Mouse (Mus musculus): Measurements from ENCODE around the gene Vti1a. TPM values are rescaled to one million over a fixed set of nuclear protein-coding genes. Genes with fewer than 3 reads are reported as not detected.

The Vti1a gene
- total RNA-seq, 2 experiments from 2014 or later: 30.2 to 33.6 TPM

DNA sequence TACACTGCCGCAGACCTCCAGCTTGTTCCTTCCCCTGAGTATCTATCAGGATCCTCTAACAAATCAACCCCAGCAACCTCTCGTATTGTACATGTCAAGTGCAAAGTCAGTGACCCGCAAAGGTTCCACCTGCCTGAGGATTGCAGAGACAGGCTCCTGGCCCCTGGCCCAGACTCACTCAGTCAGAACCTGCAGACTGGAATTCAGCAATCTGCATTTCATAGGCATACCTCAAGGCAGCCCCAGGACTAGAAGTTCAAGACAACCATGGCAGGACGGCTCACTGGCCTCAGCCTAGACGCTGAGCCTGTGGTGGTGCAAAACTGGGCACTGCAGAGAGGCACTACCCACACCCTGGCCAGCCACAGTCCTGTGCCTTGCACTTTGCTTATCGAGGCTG, 264.6 kb downstream of the Vti1a start:
- DNase-seq (ENCODE audit: low spot score in 2 of 2): no peak

DNA sequence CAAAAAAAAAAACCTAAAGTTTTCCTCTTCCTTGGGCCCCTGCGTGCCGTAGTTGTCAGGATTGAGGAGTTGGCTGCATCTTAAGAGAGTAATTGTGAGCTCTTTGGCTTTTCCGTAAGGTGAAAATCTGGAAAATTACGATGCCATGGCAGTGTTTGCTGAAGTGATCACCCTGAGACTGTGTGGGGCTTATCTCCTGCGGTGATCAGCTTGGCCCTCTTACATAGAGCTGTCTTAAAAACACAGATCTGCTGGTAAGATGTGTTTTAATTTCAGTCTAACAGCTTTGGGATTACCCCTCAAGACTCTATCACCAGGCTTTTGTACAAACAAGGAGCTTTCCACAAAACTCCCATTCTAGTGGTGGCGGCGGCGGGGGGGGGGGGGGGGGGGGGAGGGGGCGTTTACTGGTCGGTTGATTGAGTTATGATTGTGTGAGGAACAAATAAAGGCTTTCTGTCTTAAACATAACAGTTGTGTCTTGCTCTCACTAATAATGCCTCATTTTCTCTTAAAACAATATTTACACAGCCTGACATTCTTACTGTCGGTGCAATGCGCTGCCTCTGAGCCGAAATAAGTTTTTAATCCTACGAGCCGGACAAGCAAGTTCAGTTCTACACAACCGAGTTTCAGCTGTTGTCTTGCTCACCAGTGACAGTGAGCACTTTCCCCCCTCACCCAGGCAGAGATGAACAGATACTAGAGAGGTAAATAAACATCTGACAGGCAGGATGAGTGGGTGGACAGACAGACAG, 267.0 kb downstream of the Vti1a start:
- no peak for DNase-seq (ENCODE audit: low spot score in 2 of 2)

DNA sequence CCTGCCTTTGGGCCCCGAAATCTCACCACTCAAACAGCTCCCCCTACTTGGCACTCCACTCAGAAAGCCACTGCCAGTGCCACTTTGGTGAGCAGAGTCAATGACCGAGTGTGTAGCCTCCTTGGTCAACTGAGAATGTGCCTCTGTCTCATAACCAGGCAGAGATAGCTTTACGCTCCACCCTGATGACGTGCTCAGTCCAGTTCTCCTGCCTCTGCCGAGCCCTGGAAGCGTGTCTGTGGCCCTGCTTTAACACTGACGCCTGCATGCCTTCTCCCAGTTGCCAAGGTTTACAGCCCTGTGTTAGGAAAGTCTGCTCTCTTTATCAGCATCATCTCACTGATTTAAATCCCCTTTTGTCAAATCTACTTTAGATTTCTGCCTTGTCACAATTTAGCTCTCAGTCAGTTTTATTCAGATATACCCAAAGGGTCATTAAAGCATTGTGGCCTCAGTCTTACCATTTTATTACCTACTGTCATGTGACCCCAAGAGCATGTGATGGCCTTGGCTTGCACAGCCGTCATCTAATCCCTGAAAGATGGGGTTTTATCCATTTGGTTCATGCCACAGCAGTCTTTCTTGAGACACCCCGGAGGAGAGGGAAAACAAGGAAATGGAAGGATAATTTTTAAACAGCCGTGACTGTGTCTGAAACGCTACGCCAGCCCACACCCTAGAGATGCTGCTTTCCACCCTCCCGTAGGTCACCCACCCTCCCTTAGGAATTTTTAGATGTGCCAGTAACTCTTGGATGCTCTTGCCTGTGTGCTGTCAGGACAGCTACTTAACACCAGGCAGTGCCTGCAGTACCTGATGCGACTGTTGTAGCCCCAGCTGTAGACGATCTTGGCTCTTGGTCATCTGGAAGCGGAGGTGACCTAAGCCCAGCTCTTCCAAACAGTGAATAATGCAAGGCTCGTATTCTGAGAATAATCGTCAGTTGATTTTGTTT, 269.5 kb downstream of the Vti1a start:
- DNase-seq (ENCODE audit: low spot score in 2 of 2): no peak

DNA sequence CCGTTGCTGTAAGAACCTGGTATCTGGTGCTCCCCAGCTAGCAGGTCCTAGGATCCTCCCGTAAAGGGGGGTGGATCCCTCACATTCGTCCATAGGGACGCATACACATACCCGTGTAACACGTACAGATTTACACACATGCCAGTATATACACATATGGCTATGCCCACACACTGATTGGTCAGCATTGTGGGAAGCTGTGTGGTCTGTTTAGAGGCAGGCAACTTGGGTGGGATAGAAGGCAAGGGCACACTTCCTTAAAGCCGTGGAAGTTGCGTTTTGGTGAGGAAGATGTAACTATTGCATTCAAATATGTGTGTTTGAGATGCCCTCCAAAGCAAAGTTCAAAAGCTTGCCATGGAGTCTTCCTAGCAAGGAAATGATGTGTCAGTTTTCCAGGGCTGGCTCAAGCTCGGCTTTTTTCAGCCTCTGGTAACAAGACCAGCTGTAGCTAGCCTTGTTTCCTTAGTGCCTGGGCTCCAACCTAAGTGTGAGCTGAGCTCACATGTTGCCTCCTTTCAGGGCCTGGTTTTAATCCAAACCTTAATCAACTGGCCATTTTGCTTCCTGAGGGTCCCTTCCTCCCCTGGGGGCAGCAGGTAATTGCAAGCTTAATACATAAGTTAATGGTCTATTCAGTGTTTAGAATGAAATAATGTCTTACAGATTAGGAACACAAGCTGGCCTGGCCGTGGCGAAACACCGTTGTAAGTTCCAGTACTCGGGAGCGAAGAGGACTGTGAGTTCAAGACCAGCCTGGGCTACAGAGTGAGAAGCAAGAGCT, 271.7 kb downstream of the Vti1a start:
- no peak for DNase-seq (ENCODE audit: low spot score in 2 of 2)

DNA sequence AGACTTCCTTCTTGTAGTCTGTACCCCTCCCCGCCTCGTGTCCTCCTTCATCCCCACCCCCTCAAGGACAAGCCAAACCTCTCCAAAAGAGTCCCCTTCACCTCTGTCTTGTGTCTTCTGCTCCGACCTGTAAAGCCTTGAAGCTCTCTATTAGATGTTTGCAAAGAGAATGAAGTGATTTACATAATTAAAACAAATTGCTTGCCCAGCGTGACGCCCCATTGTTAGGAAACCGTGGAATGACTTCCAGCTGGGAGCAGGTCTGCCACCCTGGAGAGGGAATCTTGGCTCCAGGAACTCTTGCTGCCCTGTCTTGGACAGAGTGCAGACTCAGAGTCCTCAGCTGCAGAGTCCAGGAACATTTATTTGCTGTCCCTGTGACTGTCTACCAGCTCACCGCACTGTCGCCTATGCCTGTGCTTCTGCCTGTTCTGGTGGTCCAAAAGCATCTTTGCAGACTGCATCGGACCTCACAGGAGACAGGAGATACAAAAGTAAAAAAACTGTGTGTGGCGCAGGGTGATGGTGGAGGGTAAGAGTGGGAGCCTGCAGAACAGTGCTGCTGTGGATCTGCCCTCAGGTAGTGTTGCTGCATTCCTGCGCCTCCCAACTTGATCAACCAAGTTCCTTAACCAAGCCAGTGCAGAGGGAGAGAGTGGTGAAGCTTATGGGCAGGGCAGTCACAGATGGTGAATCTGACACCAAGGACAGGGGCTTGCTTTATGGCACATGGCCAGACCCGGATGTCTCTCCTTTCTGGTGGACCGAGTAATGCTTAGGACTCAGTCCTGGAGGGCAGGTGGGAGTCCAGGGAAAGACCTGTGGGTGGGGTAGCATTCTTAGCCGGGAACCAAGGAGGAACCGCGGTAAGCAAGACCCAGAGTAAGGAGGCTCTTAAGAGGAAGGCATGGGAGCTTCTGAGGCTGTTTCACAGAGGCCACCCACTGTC, 273.1 kb downstream of the Vti1a start:
- no peak for DNase-seq (ENCODE audit: low spot score in 2 of 2)

DNA sequence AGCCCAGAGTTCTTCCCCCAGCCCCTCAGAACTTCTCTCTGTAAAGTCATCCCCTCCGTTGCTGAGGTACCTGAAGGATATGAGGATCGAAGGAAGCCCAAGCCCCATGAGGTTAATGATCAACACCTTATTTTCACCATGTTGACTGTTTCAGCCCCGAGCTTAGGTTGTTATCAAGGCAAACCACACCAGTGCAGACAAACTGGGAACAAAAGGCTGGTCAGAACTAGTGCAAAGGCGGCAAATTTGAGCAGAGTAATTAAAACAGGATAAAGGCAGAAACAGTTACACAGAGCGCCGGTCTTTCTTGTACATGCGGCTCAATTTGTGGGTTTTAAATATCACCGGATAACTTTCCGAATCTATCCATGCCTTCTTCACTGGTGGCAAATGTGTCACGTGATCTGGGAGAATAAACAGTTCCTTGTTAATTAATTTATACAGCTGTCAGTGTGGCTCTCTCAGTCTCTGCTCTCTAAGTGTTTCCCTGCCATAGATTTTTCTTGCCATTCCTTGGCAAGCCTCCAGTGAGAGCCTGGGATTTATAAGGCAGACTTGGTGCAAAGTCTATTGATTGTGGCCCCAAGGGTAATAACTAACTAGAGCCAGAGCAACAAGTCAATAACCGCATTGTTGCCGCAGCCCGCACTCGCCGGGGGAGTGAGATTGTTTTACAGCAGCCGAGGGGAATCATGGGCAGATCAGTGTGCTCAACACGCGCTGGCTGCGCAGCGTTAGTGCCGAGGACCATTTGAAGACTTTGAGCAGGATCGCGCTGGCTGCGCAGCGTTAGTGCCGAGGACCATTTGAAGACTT, 277.0 kb downstream of the Vti1a start:
- DNase-seq (ENCODE audit: low spot score in 2 of 2): no peak

DNA sequence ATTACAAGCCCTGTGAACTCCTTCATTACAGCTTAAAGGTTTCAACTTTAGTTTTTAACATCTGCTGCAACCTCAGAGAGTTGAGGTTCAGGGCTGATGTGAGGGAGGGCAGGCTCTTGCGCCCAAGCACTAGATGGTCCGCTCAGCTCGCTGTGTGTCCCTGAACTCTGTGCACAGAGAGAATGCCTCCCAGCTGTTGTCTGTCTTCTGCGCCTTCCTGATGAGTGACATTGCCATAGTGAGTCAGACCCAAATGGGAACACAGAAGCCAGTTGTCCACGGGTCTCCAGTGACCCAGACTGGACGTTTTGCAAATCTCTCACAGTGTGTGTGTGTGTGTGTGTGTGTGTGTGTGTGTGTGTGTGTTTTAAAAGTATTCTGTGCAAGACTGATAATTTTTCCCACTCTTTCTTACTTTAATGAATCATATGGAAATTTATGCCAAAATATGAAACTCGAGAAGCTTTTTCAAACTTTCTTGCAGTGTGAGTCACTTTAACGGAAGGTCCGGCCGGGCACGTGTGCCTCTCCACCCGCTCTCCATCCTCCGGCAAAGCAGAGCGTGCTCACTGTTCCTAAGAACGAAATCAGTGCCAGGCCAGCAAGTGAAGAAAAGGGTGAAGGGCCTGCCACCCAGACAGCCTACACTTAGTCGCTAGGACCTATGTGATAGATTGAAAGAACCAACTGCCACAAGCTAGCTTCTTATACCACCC, 277.8 kb downstream of the Vti1a start:
- peak in 1 of 2 experiments; percentile 27 for DNase-seq (ENCODE audit: low spot score in 2 of 2)

DNA sequence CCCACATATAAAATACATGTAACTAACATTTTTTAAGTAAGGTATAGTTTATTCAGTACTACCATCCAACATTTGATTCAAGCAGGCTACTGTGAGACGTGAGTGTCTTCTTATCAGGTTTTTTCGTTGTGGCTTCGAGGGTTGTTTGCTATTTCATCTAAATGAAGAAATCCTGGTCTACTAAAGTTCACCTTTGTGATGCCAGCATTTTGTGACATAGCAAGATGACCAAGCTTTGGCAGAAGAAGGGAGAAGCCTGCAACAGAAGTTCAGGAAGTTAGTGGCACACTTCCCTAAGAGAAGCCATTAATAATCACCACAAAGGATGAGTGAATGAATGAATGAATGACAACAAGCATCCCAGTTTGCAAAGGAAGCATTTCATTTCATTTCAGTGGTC, 278.4 kb downstream of the Vti1a start:
- DNase-seq (ENCODE audit: low spot score in 2 of 2): no peak

DNA sequence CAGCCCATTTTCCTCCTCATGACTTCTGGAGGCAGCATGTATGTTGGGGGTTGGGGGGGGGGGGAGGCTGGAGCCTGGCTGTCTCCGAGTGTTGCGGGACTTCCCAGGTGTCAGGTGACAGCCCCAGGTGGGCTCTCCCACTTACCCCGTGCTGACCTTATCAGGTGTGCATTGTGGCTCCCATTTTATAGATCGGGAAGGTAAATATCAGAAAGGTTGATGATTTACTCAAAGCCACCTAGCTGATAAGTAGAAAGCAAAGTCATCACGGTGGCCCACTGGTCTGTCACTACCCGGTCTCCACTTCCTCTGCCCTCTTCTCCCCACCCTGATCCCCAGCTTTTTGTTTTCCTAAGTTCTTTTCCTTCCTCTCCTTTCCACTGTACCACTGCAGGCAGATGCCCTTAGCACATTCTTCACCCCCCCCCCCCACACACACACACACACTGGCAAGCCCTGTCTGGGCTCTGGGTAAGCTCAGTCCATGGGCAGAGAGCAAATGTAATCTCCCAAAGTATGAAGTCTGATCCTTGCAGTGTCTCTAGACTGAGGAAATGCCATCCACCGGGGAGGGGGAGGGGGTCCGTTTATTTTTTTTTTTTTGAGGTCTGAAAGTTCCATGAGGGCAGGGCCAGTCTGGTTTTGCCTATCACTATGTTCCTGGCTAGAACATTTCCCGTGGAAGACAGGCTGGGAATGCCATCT, 280.0 kb downstream of the Vti1a start:
- no peak for DNase-seq (ENCODE audit: low spot score in 2 of 2)

DNA sequence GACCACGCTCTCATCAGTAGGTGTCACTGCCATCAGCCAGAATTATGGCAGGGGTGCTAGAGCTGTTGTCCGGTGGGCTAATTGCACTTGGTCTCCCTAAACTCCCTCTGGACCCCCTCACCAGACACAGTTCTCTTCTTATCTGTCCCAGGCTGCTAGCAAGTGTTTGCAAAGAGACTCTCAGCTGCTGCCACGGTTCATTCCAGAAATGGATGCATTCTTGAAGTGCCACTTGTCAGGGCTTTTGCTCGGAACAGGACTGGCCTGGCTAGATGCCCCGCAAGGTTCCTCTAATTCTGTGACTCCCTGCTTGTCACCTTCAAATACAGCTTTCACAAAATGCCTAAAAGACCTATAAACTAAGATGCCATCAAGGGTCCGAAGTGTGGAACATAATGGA, 280.7 kb downstream of the Vti1a start:
- no peak for DNase-seq (ENCODE audit: low spot score in 2 of 2)

DNA sequence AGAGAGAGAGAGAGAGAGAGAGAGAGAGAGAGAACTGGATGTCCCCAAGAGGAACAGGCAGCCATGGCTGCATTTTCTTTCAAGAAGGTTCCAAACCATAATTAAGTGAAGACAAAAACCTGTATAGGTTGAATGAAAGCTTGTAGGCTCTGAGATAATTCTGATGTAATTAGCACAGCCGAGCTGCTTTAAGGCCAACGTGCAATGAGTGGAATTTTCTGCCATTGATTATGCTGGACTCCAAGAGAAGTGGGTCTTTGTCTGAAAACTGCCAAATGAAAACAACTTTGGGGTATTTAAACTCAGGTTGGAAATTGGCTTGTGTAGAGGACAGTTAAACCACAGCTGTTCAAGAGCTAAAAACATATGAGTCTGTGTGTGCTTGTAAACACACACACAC, 281.2 kb downstream of the Vti1a start:
- no peak for DNase-seq (ENCODE audit: low spot score in 2 of 2)

DNA sequence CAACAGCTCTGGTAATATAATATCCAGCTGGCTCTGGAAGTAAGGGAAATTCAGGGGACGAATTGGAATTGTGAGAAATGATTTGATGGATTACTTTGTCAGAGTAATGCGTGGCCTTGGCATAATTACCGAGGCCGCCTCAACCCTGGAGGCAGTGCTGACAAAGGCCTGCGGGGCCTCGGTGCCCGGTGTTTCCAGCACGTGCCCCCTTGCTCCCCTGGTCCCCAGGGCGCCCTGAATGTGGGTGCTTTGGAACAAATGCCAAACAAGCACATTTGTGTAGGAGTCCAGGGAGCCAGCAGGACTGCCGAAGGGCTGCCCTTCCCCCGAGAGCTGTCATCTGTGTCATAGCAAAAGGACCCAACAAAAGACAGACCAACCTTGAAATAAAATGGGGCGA, 281.9 kb downstream of the Vti1a start:
- DNase-seq (ENCODE audit: low spot score in 2 of 2): peak; percentile 49 to 57

DNA sequence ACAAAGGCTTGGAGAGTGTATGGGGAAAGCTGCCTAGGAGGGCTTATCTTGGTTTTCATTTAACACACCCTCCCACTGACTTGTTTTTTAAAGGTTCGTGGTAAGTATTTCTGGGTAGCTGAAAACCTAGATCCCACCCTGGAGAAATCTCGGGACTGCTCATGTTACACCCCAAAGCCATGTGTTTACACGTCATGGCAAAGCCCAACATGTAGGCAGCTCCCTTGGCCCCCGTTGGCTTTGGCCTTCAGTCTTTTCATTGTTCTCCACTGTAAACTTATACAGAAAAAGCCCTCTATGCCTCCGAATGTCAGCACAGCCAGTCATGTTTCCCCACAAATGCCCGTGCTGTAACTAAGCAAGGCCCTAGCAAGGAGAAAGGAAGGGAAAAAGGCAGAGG, 283.0 kb downstream of the Vti1a start:
- DNase-seq (ENCODE audit: low spot score in 2 of 2): no peak

DNA sequence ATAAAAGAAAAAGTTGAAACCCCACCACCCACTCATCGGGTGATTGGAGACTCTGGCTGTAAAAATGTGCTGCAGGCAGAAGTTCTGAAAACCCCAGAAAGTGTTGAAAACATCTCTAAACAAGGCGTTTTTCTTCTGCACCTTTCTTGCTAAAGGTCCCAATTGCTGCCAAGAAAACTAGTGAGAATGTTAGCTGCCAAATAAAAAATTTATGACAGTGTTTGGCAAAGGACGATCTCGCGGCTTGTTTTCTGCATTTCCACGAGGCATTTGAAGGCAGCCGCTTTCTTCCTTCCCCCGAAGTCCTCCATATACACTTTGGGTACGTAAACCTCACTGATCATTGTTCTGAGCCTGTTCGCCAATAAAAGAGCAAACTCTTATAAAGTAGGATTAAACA, 291.6 kb downstream of the Vti1a start:
- DNase-seq (ENCODE audit: low spot score in 2 of 2): no peak

DNA sequence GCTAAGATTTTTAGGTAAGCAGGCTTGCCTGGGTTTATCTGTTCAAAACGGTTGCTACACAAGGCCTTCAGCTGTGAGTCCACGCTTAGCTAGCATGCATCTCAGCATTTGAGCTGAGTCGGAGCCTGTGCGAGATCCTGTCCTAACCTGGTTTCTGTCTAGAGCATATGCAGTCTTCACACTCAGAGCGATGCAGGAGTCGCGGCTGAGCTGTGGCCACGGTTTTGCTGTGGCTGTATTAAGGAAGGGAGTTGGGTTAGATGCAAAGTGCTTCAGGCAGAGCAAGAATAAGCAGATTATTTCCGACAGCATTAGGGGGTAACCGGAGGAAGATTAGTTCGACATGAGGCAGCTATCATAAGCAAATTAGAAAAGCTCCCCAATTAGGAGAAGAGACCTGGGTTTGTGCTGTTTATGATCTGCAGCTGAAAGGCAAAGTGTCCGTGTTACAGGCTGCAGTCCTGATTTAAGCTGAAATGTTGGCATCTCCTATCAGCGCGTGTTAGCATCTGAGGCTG, 292.8 kb downstream of the Vti1a start:
- no peak for DNase-seq (ENCODE audit: low spot score in 2 of 2)

DNA sequence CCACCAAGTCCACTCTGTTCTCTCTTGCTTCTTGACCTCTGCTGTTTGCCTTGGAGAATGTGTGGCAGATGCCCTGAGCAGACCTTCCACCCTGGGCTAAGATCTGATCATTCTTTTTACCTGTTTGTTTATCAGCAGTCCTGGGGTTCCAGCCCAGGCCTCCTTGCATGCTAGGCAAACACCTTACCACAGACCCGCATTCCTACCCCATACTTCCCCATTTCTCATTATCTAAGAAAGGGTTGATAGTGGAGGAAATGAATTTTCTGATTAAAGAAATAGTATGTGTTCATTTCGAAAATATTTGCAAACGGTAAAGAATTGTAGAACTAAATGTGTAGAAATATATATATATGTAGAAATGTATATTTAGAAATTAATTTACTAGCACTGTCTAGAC, 293.7 kb downstream of the Vti1a start:
- no peak for DNase-seq (ENCODE audit: low spot score in 2 of 2)

DNA sequence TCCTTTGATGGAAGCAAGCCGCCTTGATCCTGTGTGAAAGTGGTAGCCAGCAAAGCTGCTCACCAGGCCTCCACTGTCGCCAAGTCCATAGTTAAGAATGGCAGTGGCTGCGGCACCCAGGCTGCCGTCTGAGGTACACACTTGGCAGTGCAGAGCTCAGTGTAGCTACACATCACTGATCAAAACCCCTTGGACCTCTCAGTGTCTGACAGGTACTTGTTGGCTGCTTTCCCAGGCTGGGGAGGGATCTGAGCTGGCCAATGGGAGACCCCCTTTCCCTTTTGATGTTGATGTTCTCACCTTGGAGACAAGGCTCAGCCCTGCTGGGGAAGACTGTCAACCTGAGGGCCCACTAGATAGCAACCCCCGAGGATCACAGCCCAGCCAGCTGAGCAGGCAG, 299.6 kb downstream of the Vti1a start:
- no peak for DNase-seq (ENCODE audit: low spot score in 2 of 2)

DNA sequence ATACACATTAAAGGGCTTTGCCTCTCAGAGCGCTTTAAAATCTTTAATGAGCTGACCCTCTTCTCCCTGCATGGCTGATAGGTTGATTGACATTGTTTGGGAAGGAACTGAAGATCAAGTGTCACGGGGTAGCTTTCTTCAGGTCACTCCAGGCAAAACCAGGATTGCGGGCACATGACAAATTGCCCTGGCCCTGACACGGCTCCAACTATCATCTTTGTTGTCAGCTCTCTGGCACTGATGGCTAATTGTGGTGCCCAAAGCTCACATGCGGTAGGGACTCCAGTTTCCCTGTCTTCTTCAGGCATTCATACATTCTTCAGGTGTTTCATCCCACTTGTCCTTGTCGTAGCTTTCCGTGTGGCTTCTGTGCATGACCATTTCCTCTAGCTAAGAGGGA, 300.2 kb downstream of the Vti1a start:
- peak in 1 of 2 experiments; percentile 43 for DNase-seq (ENCODE audit: low spot score in 2 of 2)

Measured in adrenal gland, adult 18-20 months (tissue).